Mouse (Mus musculus) heart, adult 2 months (tissue): ENCODE results near the gene Rtn4ip1.

Experiments used
- CTCF ChIP-seq: fragments of 200-600 bp; IDR thresholded peaks from 2 replicates; pipeline ENCODE4 v1.8.1; 2022; ENCODE audit warnings: antibody characterized with exemption, mild to moderate bottlenecking, moderate library complexity
- EP300 ChIP-seq: fragments of 200-500 bp; IDR thresholded peaks from 2 replicates; pipeline ENCODE4 v1.6.1; 2011; ENCODE audit warnings: low read depth, low read length, control low read depth; ENCODE audit not compliant: insufficient read depth
- POLR2A ChIP-seq: fragments of 200-500 bp; IDR thresholded peaks from 2 replicates; pipeline ENCODE4 v1.6.1; 2011; ENCODE audit warnings: mild to moderate bottlenecking, low read depth, low read length, control low read depth; ENCODE audit not compliant: insufficient read depth

DNA sequence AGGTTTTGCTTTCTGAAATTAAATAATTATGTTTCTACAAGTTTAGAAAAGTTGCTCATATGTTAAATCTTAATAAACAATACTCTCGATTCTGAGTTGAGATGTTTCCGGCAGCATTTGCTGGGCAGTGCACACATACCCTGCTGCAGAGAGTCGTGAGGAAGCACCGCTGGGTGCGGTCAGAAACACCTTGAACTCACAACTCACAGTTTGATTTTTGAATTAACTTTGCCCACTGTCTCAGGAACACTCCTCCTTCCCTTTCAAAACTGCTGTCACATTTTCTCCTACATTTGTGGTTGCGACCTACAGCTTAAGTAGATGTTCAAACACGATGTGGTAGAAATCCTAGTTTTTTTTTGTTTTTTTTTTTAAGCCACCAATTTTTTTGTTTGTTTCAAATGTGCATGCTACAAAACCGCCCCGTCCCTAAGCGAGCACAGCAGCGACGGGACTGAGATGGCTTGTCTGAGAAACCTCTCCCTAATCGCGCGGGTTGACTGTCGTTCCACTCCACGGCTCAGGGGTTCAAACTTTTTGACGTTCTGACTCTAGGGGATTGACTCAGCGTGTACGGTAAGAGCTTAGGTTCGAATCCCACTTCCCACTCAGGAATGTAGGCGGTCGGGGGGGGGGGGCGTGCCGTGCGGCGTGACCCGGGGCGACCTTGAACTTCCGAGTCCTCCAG lies 580 bp upstream of the Rtn4ip1 start:
- TF ChIP-seq CTCF (no peak), POLR2A (no peak), EP300 (0 out of 2 replicates have a peak, but pooled peaks have one; percentile 10)
